ENCODE assay signal across 8 mouse cellular contexts in the genomic region with DNA sequence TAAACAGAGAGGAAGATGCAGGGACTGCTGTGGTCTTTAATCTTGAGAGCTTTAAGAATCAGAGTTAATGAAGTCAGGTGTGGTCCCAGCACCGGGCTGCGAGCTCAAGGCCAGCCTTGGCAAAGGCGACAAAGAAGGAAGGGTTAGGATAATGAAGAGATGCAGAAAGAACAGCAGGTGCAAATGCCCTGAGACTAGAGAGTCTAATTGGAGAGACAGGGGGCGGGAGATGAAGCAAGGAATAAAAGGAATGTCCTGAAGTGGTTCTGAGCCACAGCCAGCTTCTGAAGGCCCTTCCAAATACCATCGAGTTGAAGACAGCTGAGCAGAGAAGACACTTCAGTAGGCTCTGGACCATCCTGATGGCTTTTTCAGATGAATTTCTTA. TPM values are rescaled to one million over a fixed set of nuclear protein-coding genes. Genes with fewer than 3 reads are reported as not detected.
DNase-seq lines count a peak whose midpoint lies in the region; ATAC-seq and TF ChIP-seq lines count a peak whose summit lies in the region.

No protein-coding gene starts in this region.

- no peak for TF ChIP-seq EP300 in heart, postnatal 0 days (IDR thresholded peaks at IDR 0.05; ENCODE audit: low read depth)

- peak overlapping the region; percentile 68 for H3K4me3 ChIP-seq in heart, postnatal 0 days (ENCODE audit: low read depth, low read length)
- peak overlapping the region; percentile 59 for H3K4me3 ChIP-seq in hindbrain, embryonic 11.5 days (ENCODE audit: low read depth, low read length)
- H3K4me3 ChIP-seq in midbrain, embryonic 10.5 days, result peak overlapping the region; percentile 74

- intact Hi-C loops in heart, postnatal 14 days (cut with DNase I), result no loop called here

- DNase-seq in heart, postnatal 0 days (ENCODE audit: low spot score), result no peak
- no peak for DNase-seq in heart, postnatal 14 days
- DNase-seq in NIH3T3 (ENCODE audit: low read depth), result peak; percentile 12
- no peak for DNase-seq in hindbrain, embryonic 11.5 days (ENCODE audit: low spot score)
- no peak for DNase-seq in midbrain, embryonic 10.5 days (ENCODE audit: low spot score)
- DNase-seq in urinary bladder, postnatal 14 days (ENCODE audit: low spot score), result no peak
- DNase-seq in adrenal gland, adult 8-10 months, result no peak
- DNase-seq in kidney, adult 9 months, result no peak

- H3K4me1 ChIP-seq in heart, postnatal 0 days (ENCODE audit: control insufficient read depth, insufficient read depth), result peaks cover 13% of the 10 kb centered on the region
- H3K4me1 ChIP-seq in hindbrain, embryonic 11.5 days (replicated peaks; ENCODE audit: control insufficient read depth, insufficient read depth, low read length), result peaks cover 12% of the 10 kb centered on the region
- H3K4me1 ChIP-seq in midbrain, embryonic 10.5 days, result peaks cover 55% of the 10 kb centered on the region

- H3K9ac ChIP-seq in heart, postnatal 0 days (replicated peaks; ENCODE audit: low read depth, low read length), result peak overlapping the region; percentile 66
- peak overlapping the region; percentile 77 for H3K9ac ChIP-seq in hindbrain, embryonic 11.5 days (ENCODE audit: low read depth, low read length)

- H3K9me3 ChIP-seq in heart, postnatal 0 days (replicated peaks; ENCODE audit: control insufficient read depth, low read length), result no peaks in the 10 kb centered on the region
- no peaks in the 10 kb centered on the region for H3K9me3 ChIP-seq in hindbrain, embryonic 11.5 days (ENCODE audit: control insufficient read depth, low read length)
- H3K9me3 ChIP-seq in midbrain, embryonic 10.5 days (replicated peaks), result no peaks in the 10 kb centered on the region

- no peaks in the 10 kb centered on the region for H3K27me3 ChIP-seq in heart, postnatal 0 days (ENCODE audit: control insufficient read depth, insufficient read depth, low read length)
- no peaks in the 10 kb centered on the region for H3K27me3 ChIP-seq in hindbrain, embryonic 11.5 days (ENCODE audit: control insufficient read depth, insufficient read depth, low read length)
- peaks cover 7% of the 10 kb centered on the region; the same call in 1 of the 2 replicates for H3K27me3 ChIP-seq in midbrain, embryonic 10.5 days (ENCODE audit: low read depth, poor library complexity, severe bottlenecking)

- H3K4me2 ChIP-seq in heart, postnatal 0 days (ENCODE audit: low read depth, low read length), result peak overlapping the region; percentile 97
- H3K4me2 ChIP-seq in hindbrain, embryonic 11.5 days (replicated peaks; ENCODE audit: low read depth, low read length), result peak overlapping the region; percentile 78

- 9% methylated on average over 5 of the region's 5 CpGs for WGBS in heart, postnatal 0 days
- WGBS in hindbrain, embryonic 11.5 days, result 13% methylated on average over 5 of the region's 5 CpGs
- WGBS in midbrain, embryonic 10.5 days, result 11% methylated on average over 5 of the region's 5 CpGs

- no peak overlapping the region; the same call in 1 of the 2 replicates for H3K27ac ChIP-seq in heart, postnatal 0 days (ENCODE audit: low read depth)
- peak overlapping the region; percentile 87 for H3K27ac ChIP-seq in hindbrain, embryonic 11.5 days (ENCODE audit: low read depth, low read length)
- H3K27ac ChIP-seq in midbrain, embryonic 10.5 days (replicated peaks), result peak overlapping the region; percentile 91

- H3K36me3 ChIP-seq in heart, postnatal 0 days (replicated peaks; ENCODE audit: control insufficient read depth, insufficient read depth, low read length), result peaks cover 28% of the 10 kb centered on the region
- 0 out of 2 replicates have a peak, but pooled peaks cover 3% of the 10 kb centered on the region for H3K36me3 ChIP-seq in hindbrain, embryonic 11.5 days (ENCODE audit: control insufficient read depth, insufficient read depth, low read length)
- H3K36me3 ChIP-seq in midbrain, embryonic 10.5 days, result peaks cover 45% of the 10 kb centered on the region

- no peak for ATAC-seq in heart, postnatal 0 days (ENCODE audit: insufficient read depth, low read depth)
- no peak for ATAC-seq in hindbrain, embryonic 11.5 days (ENCODE audit: low FRiP score)

- TF ChIP-seq CTCF in heart, postnatal 0 days (IDR thresholded peaks at IDR 0.05; ENCODE audit: low read depth), result no peak

RNA-seq across cellular contexts. Expression of gene Dhrs13, which starts 0.7 kb away (rescaled TPM):
- total RNA-seq in heart, postnatal 0 days (2014; rRNA removed; ENCODE audit: low replicate concordance), result 7.3 and 9.4 TPM in 2 replicates
- 7.7 and 8.6 TPM in 2 replicates for polyA plus RNA-seq in heart, postnatal 0 days (2015; fragmentation: Nextera tagmentation; extraction: Ambion mirVana)
- total RNA-seq in heart, postnatal 14 days (2021), result 1 to 10 TPM; 3.8 to 3.9 TPM
- 20.0 and 21.0 TPM in 2 replicates for polyA plus RNA-seq in hindbrain, embryonic 11.5 days (2014; fragmentation: Nextera tagmentation; extraction: Ambion mirVana)
- 16.7 and 17.7 TPM in 2 replicates for polyA plus RNA-seq in midbrain, embryonic 10.5 days (2016; fragmentation: Nextera tagmentation; extraction: Ambion mirVana)
- total RNA-seq in adrenal gland, adult 8-10 months (2022), result 10 to 100 TPM; 11.0 to 23.6 (median 14.4) TPM

RNA-seq across cellular contexts. Expression of gene Flot2, which starts 4.9 kb away (rescaled TPM):
- total RNA-seq in heart, postnatal 0 days (2014; rRNA removed; ENCODE audit: low replicate concordance), result 77.9 and 111 TPM in 2 replicates
- polyA plus RNA-seq in heart, postnatal 0 days (2015; fragmentation: Nextera tagmentation; extraction: Ambion mirVana), result 91.3 and 95.0 TPM in 2 replicates
- total RNA-seq in heart, postnatal 14 days (2021), result 10 to 100 TPM; 66.2 to 69.1 TPM
- polyA plus RNA-seq in hindbrain, embryonic 11.5 days (2014; fragmentation: Nextera tagmentation; extraction: Ambion mirVana), result 56.3 and 60.0 TPM in 2 replicates
- polyA plus RNA-seq in midbrain, embryonic 10.5 days (2016; fragmentation: Nextera tagmentation; extraction: Ambion mirVana), result 75.7 and 76.4 TPM in 2 replicates
- total RNA-seq in adrenal gland, adult 8-10 months (2022), result 100 to 1,000 TPM in 2 of 4 experiments, 10 to 100 TPM in 2; 86.1 to 115 (median 101) TPM

RNA-seq across cellular contexts. Expression of gene Eral1, which starts 47.4 kb away (rescaled TPM):
- 33.5 and 40.8 TPM in 2 replicates for total RNA-seq in heart, postnatal 0 days (2014; rRNA removed; ENCODE audit: low replicate concordance)
- polyA plus RNA-seq in heart, postnatal 0 days (2015; fragmentation: Nextera tagmentation; extraction: Ambion mirVana), result 19.7 TPM in 2 replicates
- total RNA-seq in heart, postnatal 14 days (2021), result 10 to 100 TPM; 22.2 to 25.6 TPM
- polyA plus RNA-seq in hindbrain, embryonic 11.5 days (2014; fragmentation: Nextera tagmentation; extraction: Ambion mirVana), result 31.9 and 37.2 TPM in 2 replicates
- polyA plus RNA-seq in midbrain, embryonic 10.5 days (2016; fragmentation: Nextera tagmentation; extraction: Ambion mirVana), result 39.3 and 39.7 TPM in 2 replicates
- 10 to 100 TPM; 32.2 to 39.5 (median 37.2) TPM for total RNA-seq in adrenal gland, adult 8-10 months (2022)

RNA-seq across cellular contexts. Expression of gene Phf12, which starts 50.2 kb away (rescaled TPM):
- total RNA-seq in heart, postnatal 0 days (2014; rRNA removed; ENCODE audit: low replicate concordance), result 19.2 and 25.1 TPM in 2 replicates
- polyA plus RNA-seq in heart, postnatal 0 days (2015; fragmentation: Nextera tagmentation; extraction: Ambion mirVana), result 5.6 and 7.3 TPM in 2 replicates
- 10 to 100 TPM; 28.6 to 34.9 TPM for total RNA-seq in heart, postnatal 14 days (2021)
- polyA plus RNA-seq in hindbrain, embryonic 11.5 days (2014; fragmentation: Nextera tagmentation; extraction: Ambion mirVana), result 16.9 and 20.2 TPM in 2 replicates
- 15.8 and 19.0 TPM in 2 replicates for polyA plus RNA-seq in midbrain, embryonic 10.5 days (2016; fragmentation: Nextera tagmentation; extraction: Ambion mirVana)
- total RNA-seq in adrenal gland, adult 8-10 months (2022), result 10 to 100 TPM; 50.6 to 78.2 (median 63.1) TPM
